Mouse (Mus musculus): Measurements from ENCODE around the gene Arfgap1.

- TF ChIP-seq EP300 (IDR thresholded peaks at IDR 0.05; ENCODE audit: insufficient read depth, low read depth, low read length) (no peak), POLR2A (IDR thresholded peaks at IDR 0.05; ENCODE audit: insufficient read depth, low read depth, low read length) (no peak), CTCF (IDR thresholded peaks at IDR 0.05) (no peak)
These were observed 20.5 kb downstream of the Arfgap1 start for GRCm38 (mm10) chr2:180987432-180988030.

Measured in heart, adult 2 months (tissue).